Mouse (Mus musculus) Patski (cell line): ENCODE results near the gene Gm10803. TPM values are rescaled to one million over a fixed set of nuclear protein-coding genes. Genes with fewer than 3 reads are reported as not detected.

Experiments
- ATAC-seq: fragments of 100-300 bp; one replicate; pipeline ENCODE4 v1.8.0; 2021
- CTCF ChIA-PET: fragments of 350-600 bp; sonication (Branson Sonifier 250); formaldehyde crosslinking; loops from one replicate; lab custom pipeline; 2022; ENCODE audit warnings: inconsistent platforms; lab: Charles Lee
- POLR2A ChIA-PET: fragments of 350-600 bp; sonication (Branson Sonifier 250); formaldehyde crosslinking; loops from one replicate; lab custom pipeline; 2022; ENCODE audit warnings: antibody characterized with exemption, inconsistent platforms; lab: Charles Lee
- DNase-seq: peaks from one replicate; pipeline ENCODE4 v3.0.0-alpha.2; 2011; ENCODE audit warnings: low read depth, low spot score
- H3K27me3 ChIP-seq: fragments of 371-371 bp; one replicate; pipeline ENCODE4 v1.5.1; 2021
- CTCF ChIP-seq: fragments of 100-300 bp; IDR thresholded peaks from one replicate; pipeline ENCODE4 v1.5.1; 2021
- in situ Hi-C: fragments of 300-500 bp; cut with MboI; formaldehyde crosslinking; loops from 3 replicates; pipeline ENCODE4 v1.11.1; 2018; ENCODE audit warnings: low pct_unique_long_range_greater_than_20kb, mixed read lengths
- polyA plus RNA-seq: library from polyadenylated mRNA; unstranded; gene quantifications from one replicate; pipeline ENCODE4 v1.2.3, GENCODE M21; 2021

Gm10803 gene
- polyA plus RNA-seq, 1 experiment from 2014 or later = not detected

- CTCF ChIA-PET = interaction anchor here (1.0 kb wide), 1 partner anchor 42 kb away, joined by 3 read pairs; no protein-coding TSS in a partner anchor
- peaks cover 19% of the 10 kb centered on the region for H3K27me3 ChIP-seq
- in situ Hi-C loops = no loop called here
- TF ChIP-seq CTCF = no peak
- no peak for DNase-seq
- no peak for ATAC-seq
- POLR2A ChIA-PET = no interaction called here
Observed at GRCm38 (mm10) chr2:93538140-93538539, 22.2 kb upstream of the Gm10803 start.

GRCm38 (mm10) chr2:93541771-93542170 lies 18.6 kb upstream of the Gm10803 start:
- no peak for ATAC-seq
- in situ Hi-C loops = no loop called here
- H3K27me3 ChIP-seq = peaks cover 26% of the 10 kb centered on the region
- no peak for TF ChIP-seq CTCF
- POLR2A ChIA-PET = no interaction called here
- CTCF ChIA-PET = no interaction called here
- no peak for DNase-seq

GRCm38 (mm10) chr2:93552676-93553521 lies 7.5 kb upstream of the Gm10803 start:
- ChIA-PET CTCF (no interaction called here), POLR2A (no interaction called here)
- DNase-seq (no peak), ATAC-seq (no peak)
- no peak for TF ChIP-seq CTCF
- peaks cover 10% of the 10 kb centered on the region for H3K27me3 ChIP-seq
- in situ Hi-C loops = no loop called here

- in situ Hi-C loops = no loop called here
- no peak for TF ChIP-seq CTCF
- H3K27me3 ChIP-seq = peaks cover 10% of the 10 kb centered on the region
- DNase-seq = no peak
- ChIA-PET CTCF (no interaction called here), POLR2A (no interaction called here)
- ATAC-seq = no peak
Observed at GRCm38 (mm10) chr2:93553905-93554304, 6.5 kb upstream of the Gm10803 start.

GRCm38 (mm10) chr2:93565647-93566046 lies 5.3 kb downstream of the Gm10803 start:
- H3K27me3 ChIP-seq = no peaks in the 10 kb centered on the region
- ChIA-PET POLR2A (no interaction called here), CTCF (no interaction called here)
- no peak for TF ChIP-seq CTCF
- in situ Hi-C loops = no loop called here
- no peak for ATAC-seq
- no peak for DNase-seq

GRCm38 (mm10) chr2:93567675-93568074 lies 7.3 kb downstream of the Gm10803 start:
- DNase-seq = no peak
- TF ChIP-seq CTCF = no peak
- ATAC-seq = no peak
- ChIA-PET CTCF (no interaction called here), POLR2A (no interaction called here)
- in situ Hi-C loops = no loop called here
- peaks cover under 1% of the 10 kb centered on the region for H3K27me3 ChIP-seq

GRCm38 (mm10) chr2:93572565-93572964 lies 12.2 kb downstream of the Gm10803 start:
- CTCF ChIA-PET = no interaction called here
- H3K27me3 ChIP-seq = peaks cover 25% of the 10 kb centered on the region
- in situ Hi-C loops = no loop called here
- no peak for TF ChIP-seq CTCF
- no peak for DNase-seq
- POLR2A ChIA-PET = no interaction called here
- ATAC-seq = no peak

- TF ChIP-seq CTCF = no peak
Observed at GRCm38 (mm10) chr2:93581271-93581670, 20.9 kb downstream of the Gm10803 start.

GRCm38 (mm10) chr2:93585821-93586220 lies 25.5 kb downstream of the Gm10803 start:
- ChIA-PET CTCF (interaction anchor here (1.7 kb wide), 1 partner anchor 9 kb away, joined by 4 read pairs; no protein-coding TSS in a partner anchor), POLR2A (no interaction called here)
- in situ Hi-C loops = no loop called here
- ATAC-seq = no peak
- no peak for DNase-seq
- no peak for TF ChIP-seq CTCF
- H3K27me3 ChIP-seq = peaks cover 11% of the 10 kb centered on the region

More at GRCm38 (mm10) chr2:93581271-93581670, 20.9 kb downstream of the Gm10803 start:
- DNase-seq = no peak
- H3K27me3 ChIP-seq = peaks cover 4% of the 10 kb centered on the region
- no peak for ATAC-seq
- ChIA-PET CTCF (no interaction called here), POLR2A (no interaction called here)
- in situ Hi-C loops = no loop called here

GRCm38 (mm10) chr2:93587446-93587845 lies 27.1 kb downstream of the Gm10803 start:
- DNase-seq (no peak), ATAC-seq (no peak)
- POLR2A ChIA-PET = interaction anchor here (0.6 to 0.8 kb wide), 2 partner anchors 48 to 878 kb away, joined by 3 to 6 read pairs; no protein-coding TSS in a partner anchor
- CTCF ChIA-PET = interaction anchor here (1.7 kb wide), 1 partner anchor 15 kb away, joined by 3 read pairs; no protein-coding TSS in a partner anchor
- TF ChIP-seq CTCF = no peak
- in situ Hi-C loops = no loop called here
- peaks cover 19% of the 10 kb centered on the region for H3K27me3 ChIP-seq

GRCm38 (mm10) chr2:93589875-93590274 lies 29.5 kb downstream of the Gm10803 start:
- H3K27me3 ChIP-seq = peaks cover 31% of the 10 kb centered on the region
- ChIA-PET POLR2A (no interaction called here), CTCF (no interaction called here)
- ATAC-seq = no peak
- TF ChIP-seq CTCF = no peak
- DNase-seq = no peak
- in situ Hi-C loops = no loop called here
